Mouse (Mus musculus): Measurements from ENCODE around the gene Lxn. TPM values are rescaled to one million over a fixed set of nuclear protein-coding genes. Genes with fewer than 3 reads are reported as not detected.
A peak's percentile ranks its signal among the peaks of the same experiment; 100 is the strongest.

Lxn gene
- polyA plus RNA-seq (2014; fragmentation: Nextera tagmentation; extraction: Ambion mirVana): 105 and 107 TPM in 2 replicates

GRCm38 (mm10) chr3:67463450-67464372 lies at the start of gene Lxn:
Lxn (minus strand) TSS chr3:67463926.
- Histone ChIP-seq H3K9me3 (ENCODE audit: control insufficient read depth, low read length) (no peaks in the 10 kb centered on the region), H3K27ac (replicated peaks; ENCODE audit: low read depth, low read length) (peak within 1 kb of the TSS; percentile 85), H3K36me3 (ENCODE audit: control insufficient read depth, insufficient read depth, low read length) (peaks cover 36% of the 10 kb centered on the region), H3K4me1 (ENCODE audit: control insufficient read depth, insufficient read depth, low read length) (peaks cover 7% of the 10 kb centered on the region; the same call in 1 of the 2 replicates), H3K9ac (ENCODE audit: low read depth, low read length) (peak within 1 kb of the TSS; percentile 81), H3K4me2 (ENCODE audit: low read depth, low read length) (peak within 1 kb of the TSS; percentile 80), H3K27me3 (replicated peaks; ENCODE audit: control insufficient read depth, insufficient read depth, low read length) (no peaks in the 10 kb centered on the region), H3K4me3 (ENCODE audit: low read depth, low read length) (peak within 1 kb of the TSS; percentile 67)
- peak; percentile 94 for ATAC-seq (ENCODE audit: low read depth)
- WGBS: 1% methylated on average over 36 of the region's 43 CpGs
- DNase-seq (ENCODE audit: low spot score): peak; percentile 77

- no peak overlapping the region for H3K4me3 ChIP-seq (ENCODE audit: low read depth, low read length)
- H3K27ac ChIP-seq (replicated peaks; ENCODE audit: low read depth, low read length): no peak overlapping the region
- no peaks in the 10 kb centered on the region for H3K9me3 ChIP-seq (ENCODE audit: control insufficient read depth, low read length)
- H3K4me2 ChIP-seq (ENCODE audit: low read depth, low read length): no peak overlapping the region
- 5% methylated on average over 5 of the region's 5 CpGs for WGBS
- H3K27me3 ChIP-seq (replicated peaks; ENCODE audit: control insufficient read depth, insufficient read depth, low read length): peaks cover 35% of the 10 kb centered on the region
- ATAC-seq (ENCODE audit: low read depth) (peak; percentile 53), DNase-seq (ENCODE audit: low spot score) (peak; percentile 82)
- H3K9ac ChIP-seq (ENCODE audit: low read depth, low read length): no peak overlapping the region
- H3K4me1 ChIP-seq (ENCODE audit: control insufficient read depth, insufficient read depth, low read length): no peaks in the 10 kb centered on the region
- no peaks in the 10 kb centered on the region for H3K36me3 ChIP-seq (ENCODE audit: control insufficient read depth, insufficient read depth, low read length)
These were observed 49.1 kb upstream of the Lxn start for GRCm38 (mm10) chr3:67512807-67513206.

GRCm38 (mm10) chr3:67508216-67508892 lies 44.6 kb upstream of the Lxn start:
- Histone ChIP-seq H3K4me3 (ENCODE audit: low read depth, low read length) (no peak overlapping the region), H3K9me3 (ENCODE audit: control insufficient read depth, low read length) (no peaks in the 10 kb centered on the region), H3K36me3 (ENCODE audit: control insufficient read depth, insufficient read depth, low read length) (no peaks in the 10 kb centered on the region), H3K27ac (replicated peaks; ENCODE audit: low read depth, low read length) (no peak overlapping the region), H3K27me3 (replicated peaks; ENCODE audit: control insufficient read depth, insufficient read depth, low read length) (0 out of 2 replicates have a peak, but pooled peaks cover 3% of the 10 kb centered on the region), H3K9ac (ENCODE audit: low read depth, low read length) (no peak overlapping the region), H3K4me1 (ENCODE audit: control insufficient read depth, insufficient read depth, low read length) (no peaks in the 10 kb centered on the region), H3K4me2 (ENCODE audit: low read depth, low read length) (no peak overlapping the region)
- ATAC-seq (ENCODE audit: low read depth) (no peak), DNase-seq (ENCODE audit: low spot score) (no peak)
- WGBS: 69% methylated on average over 10 of the region's 10 CpGs

GRCm38 (mm10) chr3:67505286-67505685 lies 41.6 kb upstream of the Lxn start:
- no peak overlapping the region for H3K4me3 ChIP-seq (ENCODE audit: low read depth, low read length)
- H3K4me1 ChIP-seq (ENCODE audit: control insufficient read depth, insufficient read depth, low read length): no peaks in the 10 kb centered on the region
- no peaks in the 10 kb centered on the region for H3K36me3 ChIP-seq (ENCODE audit: control insufficient read depth, insufficient read depth, low read length)
- no peaks in the 10 kb centered on the region for H3K9me3 ChIP-seq (ENCODE audit: control insufficient read depth, low read length)
- DNase-seq (ENCODE audit: low spot score): no peak
- H3K4me2 ChIP-seq (ENCODE audit: low read depth, low read length): no peak overlapping the region
- ATAC-seq (ENCODE audit: low read depth): no peak
- no peak overlapping the region for H3K27ac ChIP-seq (replicated peaks; ENCODE audit: low read depth, low read length)
- 66% methylated on average over 2 of the region's 2 CpGs for WGBS
- H3K9ac ChIP-seq (ENCODE audit: low read depth, low read length): no peak overlapping the region
- H3K27me3 ChIP-seq (replicated peaks; ENCODE audit: control insufficient read depth, insufficient read depth, low read length): no peaks in the 10 kb centered on the region

GRCm38 (mm10) chr3:67503878-67504277 lies 40.2 kb upstream of the Lxn start:
- Histone ChIP-seq H3K27ac (replicated peaks; ENCODE audit: low read depth, low read length) (no peak overlapping the region), H3K36me3 (ENCODE audit: control insufficient read depth, insufficient read depth, low read length) (no peaks in the 10 kb centered on the region), H3K9ac (ENCODE audit: low read depth, low read length) (no peak overlapping the region), H3K4me2 (ENCODE audit: low read depth, low read length) (no peak overlapping the region), H3K4me1 (ENCODE audit: control insufficient read depth, insufficient read depth, low read length) (no peaks in the 10 kb centered on the region), H3K4me3 (ENCODE audit: low read depth, low read length) (no peak overlapping the region), H3K9me3 (ENCODE audit: control insufficient read depth, low read length) (no peaks in the 10 kb centered on the region), H3K27me3 (replicated peaks; ENCODE audit: control insufficient read depth, insufficient read depth, low read length) (no peaks in the 10 kb centered on the region)
- WGBS: 8% methylated on average over 3 of the region's 3 CpGs
- ATAC-seq (ENCODE audit: low read depth) (no peak), DNase-seq (ENCODE audit: low spot score) (no peak)

- Histone ChIP-seq H3K4me3 (ENCODE audit: low read depth, low read length) (no peak overlapping the region), H3K9ac (ENCODE audit: low read depth, low read length) (no peak overlapping the region), H3K9me3 (ENCODE audit: control insufficient read depth, low read length) (no peaks in the 10 kb centered on the region), H3K36me3 (ENCODE audit: control insufficient read depth, insufficient read depth, low read length) (no peaks in the 10 kb centered on the region), H3K4me1 (ENCODE audit: control insufficient read depth, insufficient read depth, low read length) (no peaks in the 10 kb centered on the region), H3K4me2 (ENCODE audit: low read depth, low read length) (no peak overlapping the region), H3K27ac (replicated peaks; ENCODE audit: low read depth, low read length) (no peak overlapping the region), H3K27me3 (replicated peaks; ENCODE audit: control insufficient read depth, insufficient read depth, low read length) (no peaks in the 10 kb centered on the region)
- no peak for ATAC-seq (ENCODE audit: low read depth)
- no peak for DNase-seq (ENCODE audit: low spot score)
- 92% methylated on average over 4 of the region's 4 CpGs for WGBS
These were observed 35.7 kb upstream of the Lxn start for GRCm38 (mm10) chr3:67499406-67499791.

- Histone ChIP-seq H3K36me3 (ENCODE audit: control insufficient read depth, insufficient read depth, low read length) (no peaks in the 10 kb centered on the region), H3K4me3 (ENCODE audit: low read depth, low read length) (no peak overlapping the region), H3K27ac (replicated peaks; ENCODE audit: low read depth, low read length) (no peak overlapping the region), H3K4me1 (ENCODE audit: control insufficient read depth, insufficient read depth, low read length) (no peaks in the 10 kb centered on the region), H3K9me3 (ENCODE audit: control insufficient read depth, low read length) (no peaks in the 10 kb centered on the region), H3K9ac (ENCODE audit: low read depth, low read length) (no peak overlapping the region), H3K4me2 (ENCODE audit: low read depth, low read length) (no peak overlapping the region), H3K27me3 (replicated peaks; ENCODE audit: control insufficient read depth, insufficient read depth, low read length) (no peaks in the 10 kb centered on the region)
- no peak for DNase-seq (ENCODE audit: low spot score)
- 84% methylated on average over 8 of the region's 8 CpGs for WGBS
- ATAC-seq (ENCODE audit: low read depth): no peak
These were observed 35.2 kb upstream of the Lxn start for GRCm38 (mm10) chr3:67498773-67499405.

GRCm38 (mm10) chr3:67497998-67498397 lies 34.3 kb upstream of the Lxn start:
- ATAC-seq (ENCODE audit: low read depth): no peak
- DNase-seq (ENCODE audit: low spot score): no peak
- Histone ChIP-seq H3K27ac (replicated peaks; ENCODE audit: low read depth, low read length) (no peak overlapping the region), H3K4me2 (ENCODE audit: low read depth, low read length) (no peak overlapping the region), H3K4me1 (ENCODE audit: control insufficient read depth, insufficient read depth, low read length) (no peaks in the 10 kb centered on the region), H3K27me3 (replicated peaks; ENCODE audit: control insufficient read depth, insufficient read depth, low read length) (no peaks in the 10 kb centered on the region), H3K4me3 (ENCODE audit: low read depth, low read length) (no peak overlapping the region), H3K9me3 (ENCODE audit: control insufficient read depth, low read length) (no peaks in the 10 kb centered on the region), H3K36me3 (ENCODE audit: control insufficient read depth, insufficient read depth, low read length) (no peaks in the 10 kb centered on the region), H3K9ac (ENCODE audit: low read depth, low read length) (no peak overlapping the region)
- WGBS: 75% methylated on average over 2 of the region's 2 CpGs

Data from embryonic facial prominence, embryonic 14.5 days (tissue).